Mouse (Mus musculus) E14TG2a.4 (cell line): ENCODE measurements around the gene Gba.

ENCODE experiments used
- CTCF ChIP-seq: conservative IDR thresholded peaks from 2 replicates; pipeline ENCODE4 v1.5.1; 2014; ENCODE audit warnings: low read length
- NANOG ChIP-seq: IDR thresholded peaks from 2 replicates; pipeline ENCODE4 v1.6.1; 2014; ENCODE audit warnings: borderline replicate concordance, low read length, mixed read lengths
- POU5F1 ChIP-seq: IDR thresholded peaks from 2 replicates; pipeline ENCODE4 v1.6.1; 2014; ENCODE audit warnings: low read length, borderline replicate concordance

- TF ChIP-seq CTCF, result no peak
- TF ChIP-seq NANOG, result no peak
- no peak for TF ChIP-seq POU5F1
Measured at GRCm38 (mm10) chr3:89206079-89206478, 3.4 kb downstream of the Gba start.
